Mouse (Mus musculus): ENCODE measurements at regions not wholly inside any gene's neighbourhood (a gene's known extent, or its start where the extent isn't known, plus 50 kb on each side); places are given as distances from the start of the nearest gene placed in this dataset.

- no peaks in the 10 kb centered on the region for H3K9me3 ChIP-seq
- no peaks in the 10 kb centered on the region for H3K36me3 ChIP-seq
- ATAC-seq (replicated peaks): no peak
- H3K4me1 ChIP-seq: peaks cover 4% of the 10 kb centered on the region; the same call in 1 of the 2 replicates
- WGBS: 66% methylated on average over 13 of the region's 13 CpGs
- no peak overlapping the region for H3K4me2 ChIP-seq (replicated peaks)
- H3K4me3 ChIP-seq: no peak overlapping the region
- no peak overlapping the region for H3K27ac ChIP-seq (replicated peaks)
- H3K9ac ChIP-seq (replicated peaks): no peak overlapping the region
- H3K27me3 ChIP-seq: no peaks in the 10 kb centered on the region
Observed at GRCm38 (mm10) chr12:25265066-25265465, 168.1 kb upstream of the Id2 start.

GRCm38 (mm10) chr12:25264408-25264807 lies 167.5 kb upstream of the Id2 start:
- H3K27ac ChIP-seq (replicated peaks): no peak overlapping the region
- no peaks in the 10 kb centered on the region for H3K36me3 ChIP-seq
- H3K4me1 ChIP-seq: peaks cover 4% of the 10 kb centered on the region; the same call in 1 of the 2 replicates
- H3K4me3 ChIP-seq: no peak overlapping the region
- no peaks in the 10 kb centered on the region for H3K27me3 ChIP-seq
- ATAC-seq (replicated peaks): no peak
- H3K9ac ChIP-seq (replicated peaks): no peak overlapping the region
- 88% methylated on average over 3 of the region's 3 CpGs for WGBS
- H3K4me2 ChIP-seq (replicated peaks): no peak overlapping the region
- H3K9me3 ChIP-seq: no peaks in the 10 kb centered on the region

GRCm38 (mm10) chr12:25262461-25262860 lies 165.5 kb upstream of the Id2 start:
- Histone ChIP-seq H3K27ac (replicated peaks) (no peak overlapping the region), H3K36me3 (no peaks in the 10 kb centered on the region), H3K4me3 (no peak overlapping the region), H3K9me3 (no peaks in the 10 kb centered on the region), H3K9ac (replicated peaks) (no peak overlapping the region), H3K27me3 (no peaks in the 10 kb centered on the region), H3K4me1 (peaks cover 4% of the 10 kb centered on the region; the same call in 1 of the 2 replicates), H3K4me2 (replicated peaks) (no peak overlapping the region)
- no peak for ATAC-seq (replicated peaks)
- WGBS: 72% methylated on average over 3 of the region's 3 CpGs

GRCm38 (mm10) chr12:25259123-25259522 lies 162.2 kb upstream of the Id2 start:
- ATAC-seq (replicated peaks): no peak
- no peak overlapping the region for H3K4me2 ChIP-seq (replicated peaks)
- H3K27ac ChIP-seq (replicated peaks): no peak overlapping the region
- WGBS: 87% methylated on average over 2 of the region's 2 CpGs
- no peaks in the 10 kb centered on the region for H3K27me3 ChIP-seq
- no peaks in the 10 kb centered on the region for H3K9me3 ChIP-seq
- H3K9ac ChIP-seq (replicated peaks): no peak overlapping the region
- no peak overlapping the region for H3K4me3 ChIP-seq
- H3K36me3 ChIP-seq: no peaks in the 10 kb centered on the region
- H3K4me1 ChIP-seq: peaks cover 4% of the 10 kb centered on the region; the same call in 1 of the 2 replicates

GRCm38 (mm10) chr12:25256268-25256667 lies 159.3 kb upstream of the Id2 start:
- H3K9ac ChIP-seq (replicated peaks): no peak overlapping the region
- H3K4me2 ChIP-seq (replicated peaks): no peak overlapping the region
- H3K4me3 ChIP-seq: no peak overlapping the region
- no peak overlapping the region for H3K27ac ChIP-seq (replicated peaks)
- H3K27me3 ChIP-seq: no peaks in the 10 kb centered on the region
- no peak for ATAC-seq (replicated peaks)
- H3K4me1 ChIP-seq: no peaks in the 10 kb centered on the region
- WGBS: 83% methylated on average over 6 of the region's 6 CpGs
- no peaks in the 10 kb centered on the region for H3K9me3 ChIP-seq
- H3K36me3 ChIP-seq: no peaks in the 10 kb centered on the region

GRCm38 (mm10) chr12:25254716-25255115 lies 157.8 kb upstream of the Id2 start:
- Histone ChIP-seq H3K27ac (replicated peaks) (no peak overlapping the region), H3K4me2 (replicated peaks) (no peak overlapping the region), H3K4me1 (no peaks in the 10 kb centered on the region), H3K36me3 (no peaks in the 10 kb centered on the region), H3K27me3 (no peaks in the 10 kb centered on the region), H3K9ac (replicated peaks) (no peak overlapping the region), H3K4me3 (no peak overlapping the region), H3K9me3 (no peaks in the 10 kb centered on the region)
- no peak for ATAC-seq (replicated peaks)
- 93% methylated on average over 6 of the region's 6 CpGs for WGBS

GRCm38 (mm10) chr12:25252776-25253510 lies 156.0 kb upstream of the Id2 start:
- H3K27ac ChIP-seq (replicated peaks): no peak overlapping the region
- WGBS: 85% methylated on average over 6 of the region's 6 CpGs
- no peak overlapping the region for H3K4me2 ChIP-seq (replicated peaks)
- no peak overlapping the region for H3K9ac ChIP-seq (replicated peaks)
- no peak for ATAC-seq (replicated peaks)
- no peaks in the 10 kb centered on the region for H3K36me3 ChIP-seq
- H3K9me3 ChIP-seq: no peaks in the 10 kb centered on the region
- H3K4me1 ChIP-seq: no peaks in the 10 kb centered on the region
- H3K27me3 ChIP-seq: no peaks in the 10 kb centered on the region
- H3K4me3 ChIP-seq: no peak overlapping the region

- WGBS: 86% methylated on average over 4 of the region's 4 CpGs
- Histone ChIP-seq H3K27ac (replicated peaks) (no peak overlapping the region), H3K4me2 (replicated peaks) (no peak overlapping the region), H3K4me1 (no peaks in the 10 kb centered on the region), H3K9ac (replicated peaks) (no peak overlapping the region), H3K36me3 (no peaks in the 10 kb centered on the region), H3K4me3 (no peak overlapping the region), H3K9me3 (no peaks in the 10 kb centered on the region), H3K27me3 (no peaks in the 10 kb centered on the region)
- ATAC-seq (replicated peaks): no peak
Observed at GRCm38 (mm10) chr12:25251411-25252171, 154.7 kb upstream of the Id2 start.

- H3K27me3 ChIP-seq: no peaks in the 10 kb centered on the region
- no peaks in the 10 kb centered on the region for H3K9me3 ChIP-seq
- no peak overlapping the region for H3K4me3 ChIP-seq
- ATAC-seq (replicated peaks): no peak
- no peak overlapping the region for H3K27ac ChIP-seq (replicated peaks)
- H3K36me3 ChIP-seq: no peaks in the 10 kb centered on the region
- 10% methylated on average over 3 of the region's 3 CpGs for WGBS
- H3K4me1 ChIP-seq: no peaks in the 10 kb centered on the region
- H3K4me2 ChIP-seq (replicated peaks): no peak overlapping the region
- H3K9ac ChIP-seq (replicated peaks): no peak overlapping the region
Observed at GRCm38 (mm10) chr12:25250881-25251280, 153.9 kb upstream of the Id2 start.

- WGBS: 65% methylated on average over 13 of the region's 13 CpGs
- Histone ChIP-seq H3K36me3 (no peaks in the 10 kb centered on the region), H3K27ac (replicated peaks) (no peak overlapping the region), H3K4me2 (replicated peaks) (no peak overlapping the region), H3K9me3 (no peaks in the 10 kb centered on the region), H3K4me1 (no peaks in the 10 kb centered on the region), H3K9ac (replicated peaks) (no peak overlapping the region), H3K27me3 (no peaks in the 10 kb centered on the region), H3K4me3 (no peak overlapping the region)
- ATAC-seq (replicated peaks): no peak
Observed at GRCm38 (mm10) chr12:25248681-25249366, 151.9 kb upstream of the Id2 start.

GRCm38 (mm10) chr12:25246566-25246965 lies 149.6 kb upstream of the Id2 start:
- no peaks in the 10 kb centered on the region for H3K4me1 ChIP-seq
- no peaks in the 10 kb centered on the region for H3K36me3 ChIP-seq
- H3K9ac ChIP-seq (replicated peaks): no peak overlapping the region
- no peak for ATAC-seq (replicated peaks)
- no peaks in the 10 kb centered on the region for H3K9me3 ChIP-seq
- no peak overlapping the region for H3K27ac ChIP-seq (replicated peaks)
- no peak overlapping the region for H3K4me3 ChIP-seq
- H3K27me3 ChIP-seq: no peaks in the 10 kb centered on the region
- WGBS: 72% methylated on average over 7 of the region's 7 CpGs
- no peak overlapping the region for H3K4me2 ChIP-seq (replicated peaks)

GRCm38 (mm10) chr12:25245661-25246060 lies 148.7 kb upstream of the Id2 start:
- H3K9me3 ChIP-seq: no peaks in the 10 kb centered on the region
- no peak for ATAC-seq (replicated peaks)

More at GRCm38 (mm10) chr12:25245661-25246060, 148.7 kb upstream of the Id2 start:
- no peak overlapping the region for H3K4me3 ChIP-seq
- no peak overlapping the region for H3K9ac ChIP-seq (replicated peaks)
- no peaks in the 10 kb centered on the region for H3K4me1 ChIP-seq
- no peaks in the 10 kb centered on the region for H3K27me3 ChIP-seq
- 71% methylated on average over 5 of the region's 5 CpGs for WGBS
- no peak overlapping the region for H3K4me2 ChIP-seq (replicated peaks)
- H3K27ac ChIP-seq (replicated peaks): no peak overlapping the region
- H3K36me3 ChIP-seq: no peaks in the 10 kb centered on the region

All from forebrain, embryonic 15.5 days (tissue).